Mouse (Mus musculus) E14TG2a.4 (cell line): ENCODE results near the gene Stox2.
A peak's percentile ranks its signal among the peaks of the same experiment; 100 is the strongest.

Experiments
- H3K27me3 ChIP-seq: 2 replicates; pipeline ENCODE4 v1.6.1; 2014; ENCODE audit warnings: low read length, control low read depth; ENCODE audit not compliant: insufficient read depth
- H3K36me3 ChIP-seq: 2 replicates; pipeline ENCODE4 v1.6.1; 2014; ENCODE audit warnings: low read length, control low read depth; ENCODE audit not compliant: insufficient read depth
- H3K4me1 ChIP-seq: replicated peaks from 2 replicates; pipeline ENCODE4 v1.6.1; 2014; ENCODE audit warnings: low read depth, low read length, control low read depth
- H3K4me3 ChIP-seq: replicated peaks from 2 replicates; pipeline ENCODE4 v1.5.1; 2014; ENCODE audit warnings: mild to moderate bottlenecking, low read length
- H3K9me3 ChIP-seq: 2 replicates; pipeline ENCODE4 v1.6.1; 2014; ENCODE audit warnings: low read length, control low read depth
- CTCF ChIP-seq: conservative IDR thresholded peaks from 2 replicates; pipeline ENCODE4 v1.5.1; 2014; ENCODE audit warnings: low read length
- NANOG ChIP-seq: IDR thresholded peaks from 2 replicates; pipeline ENCODE4 v1.6.1; 2014; ENCODE audit warnings: borderline replicate concordance, low read length, mixed read lengths
- POU5F1 ChIP-seq: IDR thresholded peaks from 2 replicates; pipeline ENCODE4 v1.6.1; 2014; ENCODE audit warnings: low read length, borderline replicate concordance

Stox2 gene

GRCm38 (mm10) chr8:47178785-47179184 is 267.4 kb downstream of the Stox2 start:
- no peak for TF ChIP-seq CTCF
- TF ChIP-seq POU5F1, result no peak
- no peak for TF ChIP-seq NANOG
- Histone ChIP-seq H3K27me3 (no peaks in the 10 kb centered on the region; the same call in 1 of the 2 replicates), H3K36me3 (no peaks in the 10 kb centered on the region), H3K4me3 (no peak overlapping the region), H3K9me3 (no peaks in the 10 kb centered on the region), H3K4me1 (no peaks in the 10 kb centered on the region)

DNA sequence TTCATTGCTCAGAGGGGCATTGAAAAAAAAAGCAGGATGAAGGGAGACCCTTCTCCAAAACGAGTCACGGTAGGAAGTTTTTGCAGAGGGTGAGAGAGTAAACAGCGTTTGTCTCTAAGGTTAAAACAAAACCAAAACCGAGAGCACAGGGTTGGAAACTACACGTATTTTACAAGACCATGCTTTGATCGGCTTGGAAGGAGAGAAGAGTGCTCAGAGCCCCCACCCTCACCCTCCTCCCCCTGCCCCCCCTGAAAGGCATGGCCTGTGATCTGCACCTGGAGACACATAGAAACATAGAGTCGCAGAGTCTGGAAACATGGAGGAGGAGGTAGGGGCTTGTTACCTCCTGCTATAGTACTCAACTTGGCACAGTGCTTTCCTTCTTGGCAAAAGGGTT is 272.3 kb downstream of the Stox2 start:
- Histone ChIP-seq H3K4me3 (no peak overlapping the region), H3K27me3 (no peaks in the 10 kb centered on the region; the same call in 1 of the 2 replicates), H3K36me3 (no peaks in the 10 kb centered on the region), H3K4me1 (no peaks in the 10 kb centered on the region), H3K9me3 (peaks cover 9% of the 10 kb centered on the region)
- no peak for TF ChIP-seq CTCF
- TF ChIP-seq POU5F1, result no peak
- no peak for TF ChIP-seq NANOG

DNA sequence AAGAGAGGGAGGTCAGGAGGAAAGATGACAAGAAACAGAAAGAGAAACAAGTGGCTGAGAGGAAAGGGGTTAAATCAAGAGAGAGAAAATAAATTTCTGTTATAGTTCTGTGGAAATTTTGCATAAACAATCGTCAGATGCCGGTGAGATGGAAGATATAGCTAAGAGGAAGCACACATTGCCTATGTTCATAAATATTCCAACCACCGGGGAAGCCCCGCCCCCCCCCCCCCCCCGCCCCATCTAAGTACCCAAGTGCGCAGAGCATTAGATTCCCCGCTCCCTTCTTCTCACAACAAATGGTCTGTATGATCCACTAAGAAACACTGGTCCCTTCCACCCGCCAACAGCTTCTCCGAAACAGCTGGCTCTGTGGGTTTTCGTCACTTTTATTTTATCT is 273.3 kb downstream of the Stox2 start:
- no peak overlapping the region for H3K4me3 ChIP-seq
- peaks cover 14% of the 10 kb centered on the region for H3K9me3 ChIP-seq
- H3K4me1 ChIP-seq, result no peaks in the 10 kb centered on the region
- H3K36me3 ChIP-seq, result no peaks in the 10 kb centered on the region
- TF ChIP-seq CTCF (no peak), NANOG (no peak), POU5F1 (no peak)
- no peaks in the 10 kb centered on the region for H3K27me3 ChIP-seq

DNA sequence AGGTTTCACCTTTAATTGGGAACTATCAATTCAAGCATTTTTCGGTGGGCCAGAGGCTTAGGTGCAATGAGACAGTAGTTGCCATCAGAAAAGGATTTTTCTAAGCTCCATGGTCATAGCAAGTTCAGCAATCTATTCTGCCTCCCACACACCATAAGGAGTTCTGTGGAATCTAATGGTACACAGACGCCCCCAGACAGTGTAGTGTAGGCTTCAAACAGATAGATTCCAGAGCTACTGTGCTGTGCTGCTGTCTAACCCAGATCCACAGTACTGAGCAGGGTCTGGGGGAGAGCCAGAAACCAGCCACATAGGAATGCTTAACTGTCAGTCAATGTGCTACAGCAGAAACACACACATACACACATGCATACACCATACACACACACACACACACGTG is 285.5 kb downstream of the Stox2 start:
- Histone ChIP-seq H3K36me3 (no peaks in the 10 kb centered on the region), H3K9me3 (no peaks in the 10 kb centered on the region), H3K27me3 (no peaks in the 10 kb centered on the region), H3K4me3 (no peak overlapping the region), H3K4me1 (no peaks in the 10 kb centered on the region)
- TF ChIP-seq NANOG (no peak), CTCF (no peak), POU5F1 (no peak)

- H3K9me3 ChIP-seq, result peaks cover 21% of the 10 kb centered on the region
- H3K36me3 ChIP-seq, result no peaks in the 10 kb centered on the region
- H3K4me1 ChIP-seq, result no peaks in the 10 kb centered on the region
- H3K4me3 ChIP-seq, result no peak overlapping the region
- TF ChIP-seq CTCF (peak; percentile 60), POU5F1 (no peak)
- no peaks in the 10 kb centered on the region for H3K27me3 ChIP-seq
Observed at GRCm38 (mm10) chr8:47154521-47154920, 291.6 kb downstream of the Stox2 start.

DNA sequence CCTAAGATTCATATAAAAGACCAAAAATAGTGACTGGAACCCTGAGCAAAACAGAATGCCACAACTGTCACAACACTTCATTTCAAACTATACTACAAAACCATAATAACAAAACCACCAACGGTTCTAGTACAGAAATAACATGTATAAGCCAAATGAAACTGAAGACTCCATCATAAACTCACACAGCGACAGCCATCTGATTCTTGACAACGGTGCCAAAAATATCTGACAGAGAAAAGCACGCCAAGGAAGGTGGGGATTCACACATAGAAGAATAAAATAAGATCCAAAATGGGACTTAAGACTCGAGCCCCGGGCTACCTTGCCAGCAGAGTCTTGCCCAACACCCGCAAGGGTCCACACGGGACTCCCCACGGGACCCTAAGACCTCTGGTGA is 300.9 kb downstream of the Stox2 start:
- H3K9me3 ChIP-seq, result peaks cover 11% of the 10 kb centered on the region
- H3K4me3 ChIP-seq, result no peak overlapping the region
- no peaks in the 10 kb centered on the region for H3K4me1 ChIP-seq
- TF ChIP-seq NANOG (no peak), CTCF (no peak), POU5F1 (no peak)
- no peaks in the 10 kb centered on the region for H3K36me3 ChIP-seq
- H3K27me3 ChIP-seq, result no peaks in the 10 kb centered on the region

DNA sequence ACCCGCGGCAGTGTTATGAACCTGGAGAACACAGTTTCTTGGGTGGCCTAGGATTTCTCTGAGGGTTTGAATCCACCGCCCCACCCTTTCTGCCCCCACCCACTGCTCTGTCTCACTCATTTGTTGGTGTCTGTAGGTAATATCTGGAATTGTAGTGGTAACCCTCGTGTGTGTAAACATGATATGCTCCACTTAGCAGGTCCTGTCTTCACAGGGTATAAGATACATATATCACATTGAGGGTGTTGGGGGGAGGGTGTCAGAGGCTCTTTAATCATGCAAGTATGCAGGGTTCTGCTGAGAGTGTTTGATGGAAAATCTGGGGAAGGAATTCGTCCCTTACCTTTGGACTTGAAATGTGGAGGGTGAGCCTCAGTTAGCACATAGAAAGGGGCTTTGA is 310.1 kb downstream of the Stox2 start:
- no peaks in the 10 kb centered on the region for H3K36me3 ChIP-seq

DNA sequence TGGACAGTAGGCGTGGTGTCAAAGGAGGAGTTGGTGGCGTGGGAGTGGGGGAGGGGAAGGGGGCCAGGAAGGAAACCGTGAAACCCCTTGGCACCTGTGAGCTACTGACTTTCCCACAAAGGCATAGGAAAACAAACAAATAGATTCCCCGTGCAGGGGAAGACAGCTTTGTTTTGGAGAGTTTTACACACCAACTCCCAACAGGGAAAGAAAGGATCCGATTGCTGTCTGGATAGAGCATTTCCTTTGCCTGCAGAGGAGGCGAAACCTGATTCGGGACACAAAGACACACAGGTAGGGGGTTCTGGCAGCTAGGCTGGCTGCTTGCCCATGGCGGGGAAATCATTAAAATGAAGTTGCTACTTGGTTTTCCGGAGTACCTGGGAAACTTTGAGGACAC is 310.6 kb downstream of the Stox2 start:
- H3K4me1 ChIP-seq, result peaks cover 15% of the 10 kb centered on the region

More for the DNA sequence above, 310.1 kb downstream of the Stox2 start:
- H3K27me3 ChIP-seq, result no peaks in the 10 kb centered on the region
- TF ChIP-seq NANOG (no peak), POU5F1 (no peak), CTCF (no peak)
- no peak overlapping the region for H3K4me3 ChIP-seq
- H3K9me3 ChIP-seq, result no peaks in the 10 kb centered on the region
- peaks cover 15% of the 10 kb centered on the region for H3K4me1 ChIP-seq

GRCm38 (mm10) chr8:47134736-47135135 is 311.4 kb downstream of the Stox2 start:
- Histone ChIP-seq H3K4me1 (peaks cover 15% of the 10 kb centered on the region), H3K27me3 (no peaks in the 10 kb centered on the region), H3K36me3 (no peaks in the 10 kb centered on the region), H3K9me3 (no peaks in the 10 kb centered on the region), H3K4me3 (no peak overlapping the region)
- TF ChIP-seq NANOG (no peak), CTCF (no peak), POU5F1 (no peak)

More for the DNA sequence above, 310.6 kb downstream of the Stox2 start:
- Histone ChIP-seq H3K36me3 (no peaks in the 10 kb centered on the region), H3K27me3 (no peaks in the 10 kb centered on the region), H3K4me3 (no peak overlapping the region), H3K9me3 (no peaks in the 10 kb centered on the region)
- TF ChIP-seq POU5F1 (no peak), NANOG (peak; percentile 39; the same call in 1 of the 2 replicates)
